Comparison of ENCODE assay signal across 26 mouse cellular contexts in genomic region chr1:167222382-167223010, GRCm38 (mm10).
DNase-seq lines count a peak whose midpoint lies in the region; ATAC-seq and TF ChIP-seq lines count a peak whose summit lies in the region.
"Had no signal": no experiment of that assay in that cellular context is flagged by ENCODE, and none has a peak within 500 bp of the region (broad histone marks: within the 10 kb centered on the region; RNA-seq: fewer than 3 reads in every experiment).

No protein-coding gene starts in this region.

- no peaks in the 10 kb centered on the region for H3K9me3 ChIP-seq in midbrain, embryonic 11.5 days (ENCODE audit: control insufficient read depth, low read length)
- H3K9me3 ChIP-seq in midbrain, embryonic 16.5 days (replicated peaks; ENCODE audit: control insufficient read depth, low read length, poor library complexity, severe bottlenecking): no peaks in the 10 kb centered on the region
- no peaks in the 10 kb centered on the region for H3K9me3 ChIP-seq in MEL (replicated peaks; ENCODE audit: insufficient read depth, low read length)
- no peaks in the 10 kb centered on the region for H3K9me3 ChIP-seq in hindbrain, embryonic 14.5 days (ENCODE audit: control insufficient read depth, low read length)
- H3K9me3 ChIP-seq: embryonic facial prominence, embryonic 10.5 days; embryonic facial prominence, embryonic 15.5 days; forebrain, embryonic 12.5 days; heart, embryonic 12.5 days; hindbrain, embryonic 10.5 days; limb, embryonic 12.5 days; liver, embryonic 15.5 days; midbrain, embryonic 12.5 days had no signal

- H3K4me2 ChIP-seq in midbrain, embryonic 11.5 days: no peak overlapping the region
- H3K4me2 ChIP-seq in midbrain, embryonic 16.5 days (ENCODE audit: low read length): no peak overlapping the region
- H3K4me2 ChIP-seq in hindbrain, embryonic 14.5 days (replicated peaks): no peak overlapping the region
- H3K4me2 ChIP-seq: embryonic facial prominence, embryonic 15.5 days; forebrain, embryonic 12.5 days; heart, embryonic 12.5 days; limb, embryonic 12.5 days; liver, embryonic 15.5 days; lung, embryonic 14.5 days; midbrain, embryonic 12.5 days had no signal

- no peak overlapping the region for H3K27ac ChIP-seq in midbrain, embryonic 11.5 days (ENCODE audit: low read depth, low read length)
- no peak overlapping the region for H3K27ac ChIP-seq in midbrain, embryonic 16.5 days (ENCODE audit: low read length)
- H3K27ac ChIP-seq in MEL (ENCODE audit: control insufficient read depth, low read depth, low read length): no peak overlapping the region
- H3K27ac ChIP-seq in hindbrain, embryonic 14.5 days: no peak overlapping the region
- H3K27ac ChIP-seq: embryonic facial prominence, embryonic 10.5 days; embryonic facial prominence, embryonic 15.5 days; forebrain, embryonic 12.5 days; heart, adult 2 months; hindbrain, embryonic 10.5 days; left cerebral cortex, adult 2 months; limb, embryonic 12.5 days; liver, embryonic 15.5 days; midbrain, embryonic 12.5 days had no signal

- TF ChIP-seq RAD21 in MEL (IDR thresholded peaks at IDR 0.05; ENCODE audit: low read depth, low read length): no peak

- H3K79me2 ChIP-seq in MEL (ENCODE audit: control insufficient read depth, insufficient read depth, low read length, poor library complexity): no peaks in the 10 kb centered on the region

- TF ChIP-seq EP300 in MEL (IDR thresholded peaks at IDR 0.05; ENCODE audit: low read depth in 1 of 2, low read length in 2 of 2): no peak

- ATAC-seq in midbrain, embryonic 11.5 days (ENCODE audit: low FRiP score): peak; percentile 14; the same call in 1 of the 2 replicates
- no peak for ATAC-seq in midbrain, embryonic 16.5 days
- peak; percentile 36 for ATAC-seq in granulocyte monocyte progenitor cell, adult 5-6 weeks (replicated peaks; ENCODE audit: poor library complexity, severe bottlenecking)
- ATAC-seq in hindbrain, embryonic 14.5 days (ENCODE audit: low FRiP score): no peak
- ATAC-seq: intestine, embryonic 16.5 days; Patski had no signal

- H3K27me3 ChIP-seq in midbrain, embryonic 11.5 days (ENCODE audit: control insufficient read depth, insufficient read depth, low read length): no peaks in the 10 kb centered on the region
- H3K27me3 ChIP-seq in midbrain, embryonic 16.5 days (ENCODE audit: control insufficient read depth, insufficient read depth, low read depth, low read length): no peaks in the 10 kb centered on the region
- H3K27me3 ChIP-seq in MEL (ENCODE audit: control insufficient read depth in 1 of 2, insufficient read depth in 2 of 2, low read length in 2 of 2): no peaks in the 10 kb centered on the region
- no peaks in the 10 kb centered on the region for H3K27me3 ChIP-seq in hindbrain, embryonic 14.5 days (ENCODE audit: control insufficient read depth, insufficient read depth, low read length)
- H3K27me3 ChIP-seq: embryonic facial prominence, embryonic 15.5 days; forebrain, embryonic 12.5 days; heart, embryonic 12.5 days; limb, embryonic 12.5 days; liver, embryonic 15.5 days; midbrain, embryonic 12.5 days; Patski had no signal

- no peak overlapping the region for H3K9ac ChIP-seq in midbrain, embryonic 11.5 days (ENCODE audit: low read length)
- no peak overlapping the region for H3K9ac ChIP-seq in midbrain, embryonic 16.5 days (ENCODE audit: low read depth, low read length)
- H3K9ac ChIP-seq in MEL (ENCODE audit: control insufficient read depth, low read depth, low read length, poor library complexity, severe bottlenecking): no peak overlapping the region
- H3K9ac ChIP-seq in hindbrain, embryonic 14.5 days: no peak overlapping the region
- H3K9ac ChIP-seq: embryonic facial prominence, embryonic 15.5 days; forebrain, embryonic 12.5 days; heart, embryonic 12.5 days; limb, embryonic 12.5 days; liver, embryonic 15.5 days; lung, embryonic 14.5 days; midbrain, embryonic 12.5 days had no signal

- 83% methylated on average over 9 of the region's 9 CpGs for WGBS in midbrain, embryonic 11.5 days
- 85% methylated on average over 9 of the region's 9 CpGs for WGBS in midbrain, embryonic 16.5 days
- WGBS in hindbrain, embryonic 14.5 days: 85% methylated on average over 9 of the region's 9 CpGs

- H3K4me1 ChIP-seq in midbrain, embryonic 11.5 days (ENCODE audit: control insufficient read depth, insufficient read depth, low read length): no peaks in the 10 kb centered on the region
- peaks cover 2% of the 10 kb centered on the region; the same call in 1 of the 2 replicates for H3K4me1 ChIP-seq in midbrain, embryonic 16.5 days (ENCODE audit: control insufficient read depth, insufficient read depth, low read length)
- H3K4me1 ChIP-seq in MEL (ENCODE audit: control insufficient read depth in 1 of 2, insufficient read depth in 2 of 2, low read length in 2 of 2): peaks cover 0 to 7% of the 10 kb centered on the region in 2 experiments; a peak in 2 of 4 replicates
- H3K4me1 ChIP-seq in hindbrain, embryonic 14.5 days (replicated peaks; ENCODE audit: control insufficient read depth, insufficient read depth, low read length): no peaks in the 10 kb centered on the region
- H3K4me1 ChIP-seq: embryonic facial prominence, embryonic 10.5 days; forebrain, embryonic 12.5 days; heart, embryonic 12.5 days; limb, embryonic 12.5 days; liver, embryonic 15.5 days had no signal

- TF ChIP-seq POLR2A in MEL (IDR thresholded peaks at IDR 0.05; ENCODE audit: control insufficient read depth in 1 of 2, insufficient read depth in 1 of 2, low read depth in 1 of 2, low read length in 2 of 2, poor library complexity in 1 of 2): no peak

- no peak overlapping the region for H3K4me3 ChIP-seq in midbrain, embryonic 11.5 days (ENCODE audit: low read depth, low read length)
- no peak overlapping the region for H3K4me3 ChIP-seq in midbrain, embryonic 16.5 days (ENCODE audit: low read depth, low read length)
- H3K4me3 ChIP-seq in MEL (ENCODE audit: control insufficient read depth in 1 of 2, insufficient read depth in 1 of 2, low read depth in 2 of 2, low read length in 2 of 2): no peak overlapping the region
- H3K4me3 ChIP-seq in hindbrain, embryonic 14.5 days (replicated peaks; ENCODE audit: low read length): no peak overlapping the region
- H3K4me3 ChIP-seq: embryonic facial prominence, embryonic 10.5 days; embryonic facial prominence, embryonic 15.5 days; forebrain, embryonic 12.5 days; heart, adult 2 months; heart, embryonic 12.5 days; hindbrain, embryonic 10.5 days; left cerebral cortex, adult 2 months; limb, embryonic 12.5 days; liver, embryonic 15.5 days; midbrain, embryonic 12.5 days had no signal

- TF ChIP-seq CTCF in MEL (IDR thresholded peaks at IDR 0.05 in 2 of 3, conservative IDR thresholded peaks at IDR 0.05 in 1 of 3; ENCODE audit: control insufficient read depth in 1 of 3, insufficient read depth in 1 of 3, low read depth in 2 of 3, low read length in 3 of 3, poor library complexity in 1 of 3, severe bottlenecking in 1 of 3): no peak

- H3K36me3 ChIP-seq in midbrain, embryonic 11.5 days (ENCODE audit: control insufficient read depth, insufficient read depth, low read length): peaks cover 12% of the 10 kb centered on the region; the same call in 1 of the 2 replicates
- H3K36me3 ChIP-seq in midbrain, embryonic 16.5 days (ENCODE audit: control insufficient read depth, insufficient read depth, low read length): peaks cover 16% of the 10 kb centered on the region
- peaks cover 3 to 8% of the 10 kb centered on the region in 2 experiments for H3K36me3 ChIP-seq in MEL (ENCODE audit: control insufficient read depth in 1 of 2, insufficient read depth in 2 of 2, low read length in 2 of 2)
- H3K36me3 ChIP-seq in hindbrain, embryonic 14.5 days (replicated peaks; ENCODE audit: control insufficient read depth, insufficient read depth): peaks cover 34% of the 10 kb centered on the region

- DNase-seq in midbrain, embryonic 11.5 days (ENCODE audit: low spot score, missing footprints): no peak
- DNase-seq in MEL (ENCODE audit: low read depth, low spot score): peak; percentile 67
- no peak for DNase-seq in B cell, adult 2 months
- DNase-seq in hindbrain, embryonic 14.5 days (ENCODE audit: low spot score): no peak
- no peak for DNase-seq in layer of hippocampus, postnatal 10 days (ENCODE audit: low spot score in 2 of 2)
- DNase-seq: adrenal gland, postnatal 25 days; cerebellum, adult 11-12 months; cerebellum, adult 9-11 months; gastrocnemius, postnatal 14 days; heart, adult 2 months; kidney, adult 9 months; lung, embryonic 14.5 days; lung, postnatal 14 days had no signal

TF ChIP-seq in MEL, 35 proteins besides CTCF, POLR2A, EP300 and RAD21:
- TF ChIP-seq TBP (IDR thresholded peaks at IDR 0.05; ENCODE audit: low read depth, low read length) (no peak), POLR2AphosphoS2 (IDR thresholded peaks at IDR 0.05; ENCODE audit: low read length) (0 out of 2 replicates have a peak, but pooled peaks have one; percentile 11)
TF ChIP-seq in MEL: peak in this region for 1.

Comparison
In these comparisons a context has a peak if more than half of its experiments do, and no peak if none do; other contexts are left out.
1. ATAC-seq: peak in midbrain, embryonic 11.5 days (single experiment) and granulocyte monocyte progenitor cell, adult 5-6 weeks (single experiment); none in midbrain, embryonic 16.5 days (single experiment) and hindbrain, embryonic 14.5 days (single experiment).